Mouse (Mus musculus): Measurements from ENCODE around the gene Sh3glb2.

Gene Sh3glb2

GRCm38 (mm10) chr2:30336174-30336915, 22.8 kb downstream of the Sh3glb2 start:
- no peak for DNase-seq

- DNase-seq: no peak
These were observed 23.8 kb downstream of the Sh3glb2 start for GRCm38 (mm10) chr2:30335324-30335723.

DNA sequence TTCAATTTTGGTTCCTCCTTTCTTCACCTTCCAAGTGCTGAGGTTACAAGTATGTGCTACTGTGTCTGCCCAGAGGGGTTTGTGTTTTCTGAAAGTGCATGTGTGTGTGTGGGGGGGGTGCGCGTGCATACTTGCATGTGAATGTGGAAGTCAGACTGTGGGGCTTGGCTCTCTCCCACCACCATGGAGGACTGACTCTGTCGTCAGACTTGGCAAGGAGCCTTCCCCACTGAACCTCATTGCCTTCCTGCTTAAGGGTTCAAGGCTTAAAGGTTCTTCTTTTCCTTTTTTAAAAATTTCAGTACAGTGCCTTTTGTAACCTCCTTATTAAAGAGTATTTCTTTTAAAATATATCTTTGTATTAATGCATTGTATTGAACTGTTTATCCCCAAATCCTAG, 30.3 kb downstream of the Sh3glb2 start:
- no peak for DNase-seq

GRCm38 (mm10) chr2:30327276-30327675, 31.9 kb downstream of the Sh3glb2 start:
- no peak for DNase-seq

GRCm38 (mm10) chr2:30325296-30325695, 33.8 kb downstream of the Sh3glb2 start:
- DNase-seq: no peak

GRCm38 (mm10) chr2:30323111-30323510, 36.0 kb downstream of the Sh3glb2 start:
- no peak for DNase-seq

DNA sequence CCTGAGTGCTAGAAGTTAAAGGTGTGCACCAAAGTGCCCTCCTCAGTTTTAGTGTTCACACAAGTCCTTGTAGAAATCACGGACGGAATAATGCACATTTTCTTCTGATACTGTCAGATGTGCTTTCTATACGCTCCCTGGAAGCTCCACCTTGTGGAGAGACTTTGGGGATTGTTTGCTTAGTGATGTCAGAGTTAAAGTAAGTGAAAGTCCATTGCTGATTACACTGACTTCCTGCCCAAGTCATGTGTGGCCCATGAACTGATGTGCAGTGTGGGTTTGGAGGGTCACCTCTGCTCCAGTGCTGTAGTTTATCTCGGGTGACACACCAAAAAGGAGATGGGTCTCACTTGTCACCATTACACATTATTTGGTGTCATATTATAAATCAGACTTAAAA, 39.9 kb downstream of the Sh3glb2 start:
- DNase-seq: no peak

GRCm38 (mm10) chr2:30316955-30317354, 42.2 kb downstream of the Sh3glb2 start:
- no peak for DNase-seq

DNA sequence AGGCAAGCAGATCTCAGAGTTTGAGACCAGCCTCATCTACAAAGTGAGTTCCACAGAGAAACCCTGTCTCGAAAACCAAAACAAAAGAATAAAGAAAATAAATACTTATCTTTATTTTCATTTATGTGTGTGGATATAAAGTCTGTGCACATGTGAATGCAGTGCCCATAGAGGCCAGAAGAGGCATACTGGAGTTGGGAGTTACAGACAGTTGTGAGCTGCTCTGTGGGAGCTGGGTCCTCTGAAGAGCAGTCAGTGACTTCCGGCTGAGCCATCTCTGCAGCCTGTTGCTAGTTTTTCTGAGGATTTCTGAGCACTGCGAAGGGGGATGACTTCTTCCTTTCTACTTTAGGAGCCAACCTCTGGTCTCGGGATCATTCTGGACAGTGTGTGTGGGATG, 43.0 kb downstream of the Sh3glb2 start:
- DNase-seq: no peak

- no peak for DNase-seq
These were observed 47.7 kb downstream of the Sh3glb2 start for GRCm38 (mm10) chr2:30311481-30311880.

- DNase-seq: no peak
These were observed 49.8 kb downstream of the Sh3glb2 start for GRCm38 (mm10) chr2:30309351-30309750.

DNA sequence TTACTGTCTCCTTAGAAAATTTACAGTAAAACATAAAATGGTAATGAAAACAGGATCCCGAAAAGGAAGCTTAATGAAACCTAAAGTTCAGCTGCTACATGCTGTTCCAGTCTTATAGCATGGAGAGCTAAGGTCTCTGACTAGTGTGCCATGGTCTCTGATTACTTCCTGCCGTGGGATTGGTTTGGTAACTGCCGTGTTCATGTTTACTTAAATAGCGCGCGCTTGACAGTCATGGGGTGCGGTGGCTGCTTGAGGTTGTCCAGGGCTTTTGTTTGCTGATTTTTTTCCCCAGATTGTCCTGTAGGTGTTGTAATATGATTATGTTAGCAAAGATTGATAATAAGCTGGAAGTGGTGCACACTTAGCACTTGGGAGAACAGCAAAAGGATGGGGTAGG, 53.0 kb downstream of the Sh3glb2 start:
- DNase-seq: no peak

DNA sequence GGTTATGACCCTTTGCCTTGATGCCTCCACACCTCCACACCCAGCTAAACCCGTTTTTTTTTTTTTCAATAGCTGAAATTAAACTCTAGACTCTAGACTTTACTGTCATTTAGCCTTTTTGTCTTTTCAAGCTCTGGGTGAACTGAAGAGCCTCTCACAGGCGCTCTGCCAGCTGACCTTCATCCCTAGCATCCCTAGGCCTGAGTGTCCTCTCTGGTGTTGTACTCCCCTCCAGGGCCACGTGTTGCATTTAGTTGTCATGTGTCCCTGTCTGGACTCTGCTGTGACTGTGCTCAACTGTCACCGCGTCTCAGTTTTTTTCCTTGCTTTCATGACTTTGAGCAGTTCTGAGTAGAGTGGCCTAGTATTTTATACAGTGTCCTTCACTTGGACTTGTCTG, 59.2 kb downstream of the Sh3glb2 start:
- no peak for DNase-seq

DNA sequence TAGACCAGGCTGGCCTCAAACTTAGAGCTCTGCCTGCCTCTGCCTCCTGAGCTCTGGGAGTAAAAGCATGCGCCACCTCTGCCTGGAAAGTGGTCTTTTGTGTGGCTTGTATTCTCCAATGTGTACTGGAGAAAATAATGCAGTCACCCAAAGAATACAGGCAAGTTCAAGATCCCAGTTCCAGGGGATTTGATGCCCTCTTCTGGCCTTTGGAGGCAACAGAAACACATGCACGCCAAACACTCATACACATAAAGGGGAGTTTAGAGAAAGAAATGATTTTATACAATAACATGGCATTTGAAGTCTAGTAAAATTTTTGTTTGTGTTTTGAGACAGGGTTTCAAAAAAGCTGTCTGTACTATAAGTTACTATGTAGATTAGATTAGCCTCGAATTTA, 59.6 kb downstream of the Sh3glb2 start:
- DNase-seq: no peak
